Mouse (Mus musculus) CD4-positive, CD25-positive, alpha-beta regulatory T cell, adult 2 months (primary cell): ENCODE data around the gene Gm12258.

Experiments used
- DNase-seq: peaks from one replicate; pipeline ENCODE4 v3.0.0-alpha.2; 2012; ENCODE audit warnings: low read depth, low spot score

The Gm12258 gene

DNA sequence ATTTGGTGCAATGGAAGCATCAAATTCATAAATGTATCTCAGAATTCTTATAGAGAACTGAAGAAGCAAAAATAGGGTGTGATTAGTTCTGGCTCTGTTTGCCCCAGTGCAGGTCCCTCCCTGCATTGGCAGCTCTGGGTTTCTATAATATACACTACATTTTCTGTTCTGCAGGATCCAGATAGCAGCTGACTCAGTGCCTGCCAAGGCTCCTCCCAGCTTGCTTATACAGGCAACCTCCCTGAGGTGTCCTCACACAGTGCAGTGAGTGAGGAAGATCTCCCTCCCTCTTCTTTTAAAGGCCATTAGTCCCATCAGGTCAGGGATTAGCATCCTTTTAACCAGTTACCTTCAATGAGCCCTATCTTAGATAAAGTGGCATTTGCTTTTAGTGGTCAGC lies 54.1 kb downstream of the Gm12258 start:
- no peak for DNase-seq

DNA sequence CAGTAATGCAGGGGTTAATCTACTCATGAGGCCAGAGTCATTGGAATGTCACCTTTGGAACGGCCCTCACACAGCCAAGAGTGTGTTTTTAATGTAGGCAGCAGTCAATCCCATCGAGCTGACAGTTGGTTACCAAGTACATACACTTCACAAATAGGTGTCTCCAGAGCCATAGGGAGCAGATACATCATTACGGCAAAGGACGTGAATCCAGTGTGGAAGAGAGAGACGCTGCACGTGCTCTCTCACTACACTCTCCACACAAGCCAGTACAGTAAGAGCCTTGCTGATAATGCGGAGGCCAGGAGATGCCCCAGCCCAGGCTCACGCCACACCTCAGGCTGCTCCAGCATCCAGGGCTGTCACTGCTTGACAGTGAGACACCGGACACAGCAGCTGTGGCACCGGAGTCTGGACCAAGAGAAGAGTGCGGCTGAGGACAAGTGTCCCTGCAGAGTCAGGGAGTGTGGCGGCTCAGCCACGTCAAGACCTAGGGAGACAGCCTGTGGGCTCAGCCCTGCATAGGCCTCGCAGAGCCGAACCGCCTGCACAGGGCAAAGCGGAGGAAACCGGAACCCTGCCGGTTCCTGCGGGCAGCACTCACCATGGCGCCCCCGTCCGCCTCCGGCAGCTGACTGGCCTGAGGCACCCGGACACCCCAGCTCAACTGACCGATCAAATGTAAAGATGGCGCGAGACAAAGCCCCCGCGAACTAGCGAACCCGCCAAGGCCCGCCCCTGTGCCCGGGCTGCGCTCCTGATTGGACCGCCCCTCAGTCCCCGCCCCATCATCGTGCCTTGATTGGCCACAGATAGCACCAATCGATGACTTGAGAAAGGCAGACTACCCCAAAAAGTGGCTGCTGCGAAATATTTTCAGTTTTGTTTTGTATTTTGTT lies 56.8 kb downstream of the Gm12258 start, which contains the start of gene Zfp39:
Gene Zfp39, minus strand, starts transcription at position 715 of the 899 bp plus-strand sequence.
- peak; percentile 95 for DNase-seq

DNA sequence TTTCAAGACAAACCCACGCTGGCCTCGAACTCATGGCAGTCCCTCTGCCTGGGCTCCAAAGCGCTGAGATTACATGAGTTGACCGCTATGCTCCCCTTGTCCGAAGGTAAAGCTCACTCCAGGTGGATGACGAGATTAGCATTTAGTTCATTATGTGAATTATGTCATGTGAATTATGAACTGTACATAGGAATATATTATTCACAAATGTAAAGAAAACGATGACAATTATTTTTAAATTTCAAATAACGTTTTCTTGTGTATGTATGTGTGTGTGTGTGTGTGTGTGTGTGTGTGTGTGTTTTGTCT lies 57.4 kb downstream of the Gm12258 start:
- DNase-seq = no peak

DNA sequence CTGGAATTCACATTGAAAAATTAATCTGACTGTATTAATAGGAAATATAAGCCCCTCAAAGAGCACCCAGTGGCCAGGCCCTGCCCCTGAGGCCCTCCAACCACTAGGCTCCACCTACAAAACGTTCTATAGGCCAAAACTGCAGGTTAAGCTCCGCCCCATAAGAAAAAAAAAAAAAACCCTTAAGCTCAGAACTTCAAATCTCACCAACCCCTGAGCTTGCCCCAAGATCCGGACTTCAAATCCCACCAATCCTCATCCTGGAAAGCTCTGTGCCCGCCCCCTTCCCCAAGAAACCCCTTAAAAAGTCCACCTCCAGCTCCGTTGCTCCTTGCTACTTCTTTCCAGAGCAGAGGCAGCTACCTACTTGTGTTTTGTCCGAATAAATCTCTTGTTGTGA lies 57.9 kb downstream of the Gm12258 start:
- DNase-seq = peak; percentile 56
